In the genomic region with DNA sequence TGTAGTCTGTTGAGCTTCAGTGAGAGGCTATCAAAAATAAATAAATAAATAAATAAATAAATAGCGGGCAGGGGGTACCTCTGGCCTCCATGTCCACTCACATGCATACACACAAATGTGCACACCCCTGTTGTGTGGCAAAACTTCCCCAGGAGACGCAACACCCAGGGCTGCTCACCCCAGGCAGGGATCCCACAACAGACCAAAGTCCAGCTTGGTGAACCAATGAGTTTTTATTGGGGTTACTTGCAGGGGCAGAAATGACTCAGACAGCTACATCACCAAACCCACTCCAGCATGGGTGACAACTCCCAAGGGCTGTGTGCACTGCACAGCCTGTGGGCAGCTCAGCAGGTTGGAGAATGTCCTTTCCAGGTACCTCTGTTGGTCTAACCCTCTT, we compare ENCODE assay signal across 27 mouse cellular contexts. TPM values are rescaled to one million over a fixed set of nuclear protein-coding genes. Genes with fewer than 3 reads are reported as not detected.
DNase-seq lines count a peak whose midpoint lies in the region; ATAC-seq lines count a peak whose summit lies in the region.
"Had no signal": no experiment of that assay in that cellular context is flagged by ENCODE, and none has a peak within 500 bp of the region (broad histone marks: within the 10 kb centered on the region; RNA-seq: fewer than 3 reads in every experiment).

No protein-coding gene starts in this region.

- no peak overlapping the region for H3K4me3 ChIP-seq in intestine, embryonic 14.5 days (ENCODE audit: low read depth, low read length)
- H3K4me3 ChIP-seq in intestine, embryonic 16.5 days (ENCODE audit: low read length), result no peak overlapping the region
- no peak overlapping the region for H3K4me3 ChIP-seq in heart, embryonic 12.5 days
- H3K4me3 ChIP-seq: embryonic facial prominence, embryonic 12.5 days; embryonic facial prominence, embryonic 15.5 days; gastrocnemius, adult 2 months; heart, embryonic 13.5 days had no signal

- peak; percentile 23 for DNase-seq in kidney, adult 9 months
- DNase-seq in kidney, postnatal 10 days, result no peak
- DNase-seq in intestine, embryonic 14.5 days (ENCODE audit: low spot score), result no peak
- DNase-seq in cerebellum, adult 9-11 months, result no peak
- DNase-seq: adrenal gland, postnatal 10 days; adrenal gland, postnatal 36 days; B cell, adult 2 months; cerebellum, adult 18-20 months; cerebellum, adult 9-10 months; cerebellum, postnatal 25 days; forebrain, postnatal 0 days; gastrocnemius, adult 2 months; gastrocnemius, postnatal 25 days; heart, adult 18-20 months; heart, postnatal 14 days; heart, postnatal 4 days had no signal

- H3K4me2 ChIP-seq in intestine, embryonic 14.5 days (ENCODE audit: low read length), result no peak overlapping the region
- H3K4me2 ChIP-seq in intestine, embryonic 16.5 days (ENCODE audit: low read depth, low read length), result no peak overlapping the region; the same call in 1 of the 2 replicates
- H3K4me2 ChIP-seq in heart, embryonic 12.5 days, result no peak overlapping the region
- H3K4me2 ChIP-seq: embryonic facial prominence, embryonic 12.5 days; embryonic facial prominence, embryonic 15.5 days; heart, embryonic 13.5 days; hindbrain, embryonic 14.5 days had no signal

- no peaks in the 10 kb centered on the region for H3K9me3 ChIP-seq in intestine, embryonic 14.5 days (ENCODE audit: control insufficient read depth, low read length)
- H3K9me3 ChIP-seq in intestine, embryonic 16.5 days (ENCODE audit: control insufficient read depth, low read length), result 0 out of 2 replicates have a peak, but pooled peaks cover 4% of the 10 kb centered on the region
- no peaks in the 10 kb centered on the region for H3K9me3 ChIP-seq in heart, embryonic 12.5 days (replicated peaks)
- H3K9me3 ChIP-seq: embryonic facial prominence, embryonic 12.5 days; embryonic facial prominence, embryonic 15.5 days; G1E; heart, embryonic 13.5 days had no signal

- H3K27me3 ChIP-seq in intestine, embryonic 14.5 days (replicated peaks; ENCODE audit: control insufficient read depth, insufficient read depth, low read length), result no peaks in the 10 kb centered on the region
- no peaks in the 10 kb centered on the region for H3K27me3 ChIP-seq in intestine, embryonic 16.5 days (replicated peaks; ENCODE audit: control insufficient read depth, insufficient read depth, low read length)
- no peaks in the 10 kb centered on the region for H3K27me3 ChIP-seq in heart, embryonic 12.5 days (replicated peaks)
- H3K27me3 ChIP-seq: CH12.LX; embryonic facial prominence, embryonic 12.5 days; embryonic facial prominence, embryonic 15.5 days; heart, embryonic 13.5 days; Patski had no signal

- no peaks in the 10 kb centered on the region for H3K4me1 ChIP-seq in intestine, embryonic 14.5 days (replicated peaks; ENCODE audit: control insufficient read depth, insufficient read depth, low read length)
- peaks cover 9% of the 10 kb centered on the region for H3K4me1 ChIP-seq in intestine, embryonic 16.5 days (ENCODE audit: control insufficient read depth, insufficient read depth, low read length)
- H3K4me1 ChIP-seq in heart, embryonic 12.5 days (replicated peaks), result no peaks in the 10 kb centered on the region
- H3K4me1 ChIP-seq: embryonic facial prominence, embryonic 12.5 days; embryonic facial prominence, embryonic 15.5 days; heart, embryonic 13.5 days had no signal

- peak; percentile 60 for ATAC-seq in intestine, embryonic 14.5 days (replicated peaks; ENCODE audit: low FRiP score, low TSS enrichment, low read depth)
- peak; percentile 79 for ATAC-seq in intestine, embryonic 16.5 days
- no peak; the same call in 1 of the 2 replicates for ATAC-seq in heart, embryonic 12.5 days (ENCODE audit: insufficient number of reproducible peaks, low FRiP score)
- ATAC-seq: forebrain, embryonic 14.5 days; forebrain, postnatal 0 days; hindbrain, postnatal 0 days; Patski had no signal

- H3K36me3 ChIP-seq in intestine, embryonic 14.5 days (ENCODE audit: control insufficient read depth, insufficient read depth, low read length), result peaks cover 39% of the 10 kb centered on the region
- 0 out of 2 replicates have a peak, but pooled peaks cover 6% of the 10 kb centered on the region for H3K36me3 ChIP-seq in intestine, embryonic 16.5 days (ENCODE audit: control insufficient read depth, insufficient read depth, low read length)
- peaks cover 54% of the 10 kb centered on the region for H3K36me3 ChIP-seq in heart, embryonic 12.5 days

- WGBS in intestine, embryonic 14.5 days, result 81% methylated on average over 2 of the region's 2 CpGs
- 73% methylated on average over 2 of the region's 2 CpGs for WGBS in intestine, embryonic 16.5 days
- 90% methylated on average over 2 of the region's 2 CpGs for WGBS in heart, embryonic 12.5 days

- H3K9ac ChIP-seq in intestine, embryonic 14.5 days (ENCODE audit: low read length), result no peak overlapping the region
- H3K9ac ChIP-seq in intestine, embryonic 16.5 days (ENCODE audit: low read depth, low read length), result no peak overlapping the region
- H3K9ac ChIP-seq in heart, embryonic 12.5 days, result no peak overlapping the region
- H3K9ac ChIP-seq: embryonic facial prominence, embryonic 12.5 days; embryonic facial prominence, embryonic 15.5 days; forebrain, postnatal 0 days; heart, embryonic 13.5 days; hindbrain, embryonic 14.5 days had no signal

- H3K27ac ChIP-seq in intestine, embryonic 14.5 days (ENCODE audit: low read depth), result no peak overlapping the region
- H3K27ac ChIP-seq in intestine, embryonic 16.5 days (ENCODE audit: low read length), result peak overlapping the region; percentile 20; the same call in 1 of the 2 replicates
- H3K27ac ChIP-seq in heart, embryonic 12.5 days (ENCODE audit: poor library complexity, severe bottlenecking), result no peak overlapping the region
- H3K27ac ChIP-seq: embryonic facial prominence, embryonic 12.5 days; embryonic facial prominence, embryonic 15.5 days; gastrocnemius, adult 2 months; heart, embryonic 13.5 days; hindbrain, embryonic 14.5 days; hindbrain, postnatal 0 days had no signal

RNA-seq across cellular contexts. Expression of a gene that starts 7.2 kb away (rescaled TPM):
- 60.2 and 63.0 TPM in 2 replicates for polyA plus RNA-seq in intestine, embryonic 14.5 days (2014; fragmentation: Nextera tagmentation; extraction: Ambion mirVana)
- polyA plus RNA-seq in intestine, embryonic 16.5 days (2015; fragmentation: Nextera tagmentation; extraction: Ambion mirVana), result 39.3 and 40.3 TPM in 2 replicates
- polyA plus RNA-seq in heart, embryonic 12.5 days (2016; fragmentation: Nextera tagmentation; extraction: Ambion mirVana), result 48.7 and 53.3 TPM in 2 replicates

RNA-seq across cellular contexts. Expression of a gene that starts 11.2 kb away (rescaled TPM):
- 28.8 and 30.4 TPM in 2 replicates for polyA plus RNA-seq in intestine, embryonic 14.5 days (2014; fragmentation: Nextera tagmentation; extraction: Ambion mirVana)
- 21.3 and 22.7 TPM in 2 replicates for polyA plus RNA-seq in intestine, embryonic 16.5 days (2015; fragmentation: Nextera tagmentation; extraction: Ambion mirVana)
- 20.6 and 22.6 TPM in 2 replicates for polyA plus RNA-seq in heart, embryonic 12.5 days (2016; fragmentation: Nextera tagmentation; extraction: Ambion mirVana)

RNA-seq across cellular contexts. Expression of a gene that starts 12.2 kb away (rescaled TPM):
- 0.14 TPM in 1 of 2 replicates, not detected in the other for polyA plus RNA-seq in intestine, embryonic 14.5 days (2014; fragmentation: Nextera tagmentation; extraction: Ambion mirVana)
- not detected in 2 replicates for polyA plus RNA-seq in intestine, embryonic 16.5 days (2015; fragmentation: Nextera tagmentation; extraction: Ambion mirVana)
- polyA plus RNA-seq in heart, embryonic 12.5 days (2016; fragmentation: Nextera tagmentation; extraction: Ambion mirVana), result 0.17 and 0.18 TPM in 2 replicates

RNA-seq across cellular contexts. Expression of a gene that starts 49.9 kb away (rescaled TPM):
- polyA plus RNA-seq in intestine, embryonic 14.5 days (2014; fragmentation: Nextera tagmentation; extraction: Ambion mirVana), result 0.81 and 1.2 TPM in 2 replicates
- polyA plus RNA-seq in intestine, embryonic 16.5 days (2015; fragmentation: Nextera tagmentation; extraction: Ambion mirVana), result 1.4 and 1.5 TPM in 2 replicates
- polyA plus RNA-seq in heart, embryonic 12.5 days (2016; fragmentation: Nextera tagmentation; extraction: Ambion mirVana), result 0.80 and 1.3 TPM in 2 replicates
